Mouse (Mus musculus): Measurements from ENCODE around the gene Ift88.

- no peak for TF ChIP-seq CTCF (IDR thresholded peaks at IDR 0.05; ENCODE audit: low read depth)
- no peak for TF ChIP-seq EP300 (IDR thresholded peaks at IDR 0.05; ENCODE audit: low read depth)
Observed at GRCm38 (mm10) chr14:57493840-57494239, 70.0 kb downstream of the Ift88 start.
